Mouse (Mus musculus): Measurements from ENCODE around the gene Grid2. TPM values are rescaled to one million over a fixed set of nuclear protein-coding genes. Genes with fewer than 3 reads are reported as not detected.

Gene Grid2
- polyA plus RNA-seq, 1 experiment: 0.05 TPM

DNA sequence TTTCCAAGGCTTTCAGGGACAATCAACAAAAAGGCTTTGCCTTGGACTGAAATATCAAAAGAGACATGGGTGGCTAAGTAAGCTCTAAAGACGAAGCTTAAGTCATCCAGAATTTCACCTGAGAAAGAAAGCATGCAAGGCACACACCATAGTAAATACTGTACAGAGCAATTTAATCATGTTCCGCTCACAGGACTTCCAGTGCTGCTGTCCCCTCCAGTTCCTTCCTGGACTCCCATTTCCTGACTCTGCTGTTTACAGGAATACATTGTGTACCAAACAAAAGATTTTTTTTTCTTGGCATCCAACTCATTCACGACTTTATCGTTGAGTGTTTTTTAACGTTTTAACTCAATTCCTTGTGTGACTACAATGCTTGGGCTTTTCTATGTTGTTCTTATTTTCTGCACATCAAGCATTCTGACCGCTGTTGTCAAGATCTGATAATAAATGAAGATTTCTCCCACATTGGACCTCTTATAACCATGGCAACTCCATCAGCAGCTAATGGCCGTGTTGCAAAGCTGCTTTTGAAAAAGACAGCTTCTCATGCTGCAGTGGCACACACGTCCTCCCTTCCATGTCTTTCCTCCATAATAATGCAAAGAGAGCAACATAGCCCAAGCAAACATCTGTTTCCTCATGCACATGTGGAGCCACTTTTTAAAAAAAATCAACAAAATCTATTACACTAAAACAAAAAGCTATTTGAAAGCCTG lies 1361.9 kb downstream of the Grid2 start:
- TF ChIP-seq CTCF (IDR thresholded peaks at IDR 0.05; ENCODE audit: extremely low read depth, insufficient read length, insufficient replicate concordance, low read depth, low read length) (no peak), POLR2A (IDR thresholded peaks at IDR 0.05; ENCODE audit: low read depth, low read length) (no peak)
- no peaks in the 10 kb centered on the region for H3K36me3 ChIP-seq (ENCODE audit: control insufficient read depth, insufficient read depth, low read length)
- 67% methylated on average over 8 of the region's 8 CpGs for WGBS

DNA sequence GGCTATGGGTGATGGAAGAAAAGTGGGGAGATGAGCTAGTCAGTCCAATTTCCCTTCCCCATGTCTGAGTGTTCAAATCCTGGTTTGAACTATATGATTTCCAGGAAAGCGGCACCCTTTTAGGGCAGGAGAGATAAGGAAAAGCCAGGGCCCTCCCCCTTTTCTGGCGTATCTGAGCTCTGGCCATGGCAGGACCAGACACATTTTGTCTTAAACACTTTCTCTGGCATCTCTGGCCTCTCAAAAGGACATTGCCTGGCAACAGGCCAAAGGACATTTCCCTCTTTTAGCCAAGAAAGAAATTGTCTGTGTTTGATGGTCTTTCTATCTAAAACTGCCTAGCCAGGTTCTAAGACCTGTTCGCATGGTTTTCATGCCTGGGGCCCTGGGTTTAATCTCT lies 1367.7 kb downstream of the Grid2 start:
- H3K4me3 ChIP-seq (ENCODE audit: low read depth, low read length): no peak overlapping the region
- H3K4me1 ChIP-seq (ENCODE audit: control insufficient read depth, insufficient read depth, insufficient read length, low read length): no peaks in the 10 kb centered on the region
- no peak for TF ChIP-seq POLR2A (IDR thresholded peaks at IDR 0.05; ENCODE audit: low read depth, low read length)
- no peak for TF ChIP-seq CTCF (IDR thresholded peaks at IDR 0.05; ENCODE audit: extremely low read depth, insufficient read length, insufficient replicate concordance, low read depth, low read length)
- H3K27ac ChIP-seq (ENCODE audit: insufficient read depth, low read depth, low read length): no peak overlapping the region
- H3K36me3 ChIP-seq (ENCODE audit: control insufficient read depth, insufficient read depth, low read length): no peaks in the 10 kb centered on the region
- 41% methylated on average over 3 of the region's 3 CpGs for WGBS
- no peaks in the 10 kb centered on the region for H3K27me3 ChIP-seq (ENCODE audit: control insufficient read depth, insufficient read depth, low read length)

More for the DNA sequence above, 1361.9 kb downstream of the Grid2 start:
- Histone ChIP-seq H3K27me3 (ENCODE audit: control insufficient read depth, insufficient read depth, low read length) (no peaks in the 10 kb centered on the region), H3K4me1 (ENCODE audit: control insufficient read depth, insufficient read depth, insufficient read length, low read length) (no peaks in the 10 kb centered on the region), H3K4me3 (ENCODE audit: low read depth, low read length) (no peak overlapping the region), H3K27ac (ENCODE audit: insufficient read depth, low read depth, low read length) (no peak overlapping the region)

DNA sequence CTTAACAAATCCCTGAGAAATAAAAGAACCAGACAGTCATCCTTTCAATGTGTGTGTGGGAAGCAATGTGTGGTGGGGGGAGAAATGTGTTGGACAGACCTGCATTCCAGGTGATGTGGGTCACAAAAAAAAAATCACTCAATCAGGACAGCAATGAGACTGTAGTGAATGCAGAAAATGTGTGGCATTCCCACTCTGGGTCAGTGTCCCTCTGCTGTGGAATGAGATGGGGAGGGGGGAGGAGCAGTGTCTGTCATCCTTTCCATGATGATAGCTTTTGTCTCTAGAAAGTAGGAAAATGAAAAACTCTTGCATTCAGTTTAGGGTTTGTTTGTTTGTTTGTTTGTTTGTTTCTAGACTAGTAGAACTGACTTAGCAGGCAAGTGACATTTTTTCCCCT lies 1392.0 kb downstream of the Grid2 start:
- Histone ChIP-seq H3K4me3 (ENCODE audit: low read depth, low read length) (no peak overlapping the region), H3K27ac (ENCODE audit: insufficient read depth, low read depth, low read length) (no peak overlapping the region), H3K4me1 (ENCODE audit: control insufficient read depth, insufficient read depth, insufficient read length, low read length) (no peaks in the 10 kb centered on the region), H3K27me3 (ENCODE audit: control insufficient read depth, insufficient read depth, low read length) (no peaks in the 10 kb centered on the region), H3K36me3 (ENCODE audit: control insufficient read depth, insufficient read depth, low read length) (no peaks in the 10 kb centered on the region)
- TF ChIP-seq POLR2A (IDR thresholded peaks at IDR 0.05; ENCODE audit: low read depth, low read length): no peak
- no peak for TF ChIP-seq CTCF (IDR thresholded peaks at IDR 0.05; ENCODE audit: extremely low read depth, insufficient read length, insufficient replicate concordance, low read depth, low read length)

- WGBS: 66% methylated on average over 8 of the region's 8 CpGs
Measured at GRCm38 (mm10) chr6:64648196-64648595, 1392.5 kb downstream of the Grid2 start.

DNA sequence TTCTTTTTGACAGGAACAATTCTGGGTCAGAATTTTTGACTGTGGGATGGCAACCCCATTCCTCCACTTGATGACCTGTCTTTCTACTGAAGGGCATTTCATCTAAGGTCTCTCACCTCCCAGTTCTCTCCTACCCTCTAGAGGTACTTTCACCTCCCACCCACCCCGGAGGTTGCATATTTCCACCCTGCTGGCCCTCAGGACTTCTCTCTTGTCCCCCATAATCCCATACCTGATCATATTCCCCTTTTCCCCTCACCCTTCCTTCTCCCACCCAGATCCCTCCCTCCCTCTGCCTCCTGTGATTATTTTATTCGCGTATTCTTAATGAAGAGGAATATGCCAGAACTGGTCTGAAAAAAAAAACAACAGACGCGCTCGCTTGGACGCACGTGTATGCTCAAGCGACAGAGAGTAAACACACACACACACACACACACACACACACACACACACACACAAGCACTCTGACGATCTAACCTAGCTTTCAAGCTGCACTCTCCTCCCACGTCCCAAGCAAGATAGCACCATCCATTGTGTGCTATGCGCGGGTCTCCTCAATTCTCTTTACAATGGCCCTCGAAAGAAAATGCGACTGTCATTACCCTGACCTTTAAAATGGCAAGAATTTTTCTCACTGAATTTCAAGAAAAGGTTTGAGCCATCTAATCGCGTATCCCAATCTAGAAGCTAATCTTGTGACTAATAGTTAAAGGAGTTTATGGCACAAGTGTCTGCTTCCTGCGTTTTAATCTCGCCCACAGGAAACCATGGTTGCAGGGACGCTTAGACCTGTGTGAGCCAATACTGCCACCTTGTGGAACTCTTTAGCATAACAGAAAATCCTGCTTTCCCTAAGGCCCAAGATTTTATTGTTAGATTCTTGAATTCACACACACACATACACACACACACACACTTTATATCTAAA lies 1393.9 kb downstream of the Grid2 start:
- TF ChIP-seq CTCF (IDR thresholded peaks at IDR 0.05; ENCODE audit: extremely low read depth, insufficient read length, insufficient replicate concordance, low read depth, low read length) (peak; percentile 55; the same call in 1 of the 2 replicates), POLR2A (IDR thresholded peaks at IDR 0.05; ENCODE audit: low read depth, low read length) (no peak)
- H3K27me3 ChIP-seq (ENCODE audit: control insufficient read depth, insufficient read depth, low read length): no peaks in the 10 kb centered on the region
- 6% methylated on average over 20 of the region's 20 CpGs for WGBS
- no peak overlapping the region for H3K27ac ChIP-seq (ENCODE audit: insufficient read depth, low read depth, low read length)
- H3K36me3 ChIP-seq (ENCODE audit: control insufficient read depth, insufficient read depth, low read length): no peaks in the 10 kb centered on the region
- H3K4me1 ChIP-seq (ENCODE audit: control insufficient read depth, insufficient read depth, insufficient read length, low read length): no peaks in the 10 kb centered on the region
- no peak overlapping the region for H3K4me3 ChIP-seq (ENCODE audit: low read depth, low read length)

More at GRCm38 (mm10) chr6:64648196-64648595, 1392.5 kb downstream of the Grid2 start:
- H3K27me3 ChIP-seq (ENCODE audit: control insufficient read depth, insufficient read depth, low read length): no peaks in the 10 kb centered on the region
- H3K36me3 ChIP-seq (ENCODE audit: control insufficient read depth, insufficient read depth, low read length): no peaks in the 10 kb centered on the region
- no peak for TF ChIP-seq POLR2A (IDR thresholded peaks at IDR 0.05; ENCODE audit: low read depth, low read length)
- TF ChIP-seq CTCF (IDR thresholded peaks at IDR 0.05; ENCODE audit: extremely low read depth, insufficient read length, insufficient replicate concordance, low read depth, low read length): no peak
- H3K27ac ChIP-seq (ENCODE audit: insufficient read depth, low read depth, low read length): no peak overlapping the region
- no peak overlapping the region for H3K4me3 ChIP-seq (ENCODE audit: low read depth, low read length)
- no peaks in the 10 kb centered on the region for H3K4me1 ChIP-seq (ENCODE audit: control insufficient read depth, insufficient read depth, insufficient read length, low read length)

DNA sequence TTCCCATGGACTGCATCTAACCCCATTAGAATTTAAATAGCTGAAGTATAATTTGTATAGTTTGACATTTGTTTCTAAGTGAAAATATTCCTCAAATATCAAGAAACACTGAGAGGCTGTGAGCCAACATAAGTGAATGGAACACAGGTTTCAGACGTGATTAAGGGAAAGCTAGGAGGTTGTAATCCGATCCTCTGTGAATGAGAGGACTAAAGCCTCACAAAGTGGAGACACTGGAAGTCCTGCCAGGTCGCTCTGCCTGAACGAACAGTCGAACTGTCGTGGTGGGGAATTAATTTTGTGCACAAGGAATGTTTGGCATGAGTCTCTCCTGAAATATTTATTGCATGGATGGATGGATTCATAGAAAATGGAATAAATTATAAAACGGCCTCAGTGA lies 1395.1 kb downstream of the Grid2 start:
- Histone ChIP-seq H3K36me3 (ENCODE audit: control insufficient read depth, insufficient read depth, low read length) (no peaks in the 10 kb centered on the region), H3K27me3 (ENCODE audit: control insufficient read depth, insufficient read depth, low read length) (no peaks in the 10 kb centered on the region), H3K4me1 (ENCODE audit: control insufficient read depth, insufficient read depth, insufficient read length, low read length) (no peaks in the 10 kb centered on the region), H3K4me3 (ENCODE audit: low read depth, low read length) (no peak overlapping the region), H3K27ac (ENCODE audit: insufficient read depth, low read depth, low read length) (no peak overlapping the region)
- TF ChIP-seq CTCF (IDR thresholded peaks at IDR 0.05; ENCODE audit: extremely low read depth, insufficient read length, insufficient replicate concordance, low read depth, low read length) (no peak), POLR2A (IDR thresholded peaks at IDR 0.05; ENCODE audit: low read depth, low read length) (no peak)
- WGBS: 47% methylated on average over 7 of the region's 7 CpGs

DNA sequence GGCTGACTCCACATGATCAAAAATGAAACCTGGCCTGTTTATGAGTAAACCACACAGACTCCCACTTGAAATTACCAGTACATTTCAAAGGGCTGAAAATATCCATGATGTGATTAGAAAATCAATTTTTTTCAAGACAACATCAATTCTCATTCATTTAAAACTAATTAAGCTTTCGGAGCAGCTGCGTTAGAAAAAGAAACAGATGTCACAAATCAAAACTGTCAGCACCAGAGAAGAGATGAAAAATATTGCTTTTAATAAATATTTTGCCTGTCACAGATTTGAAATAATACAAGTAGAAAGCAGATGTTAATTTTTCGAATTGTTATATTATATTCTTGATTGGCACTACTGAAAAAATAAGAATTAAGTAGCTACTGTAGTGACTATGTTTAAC lies 1415.3 kb downstream of the Grid2 start:
- no peak overlapping the region for H3K27ac ChIP-seq (ENCODE audit: insufficient read depth, low read depth, low read length)
- TF ChIP-seq POLR2A (IDR thresholded peaks at IDR 0.05; ENCODE audit: low read depth, low read length) (no peak), CTCF (IDR thresholded peaks at IDR 0.05; ENCODE audit: extremely low read depth, insufficient read length, insufficient replicate concordance, low read depth, low read length) (no peak)
- no peaks in the 10 kb centered on the region for H3K36me3 ChIP-seq (ENCODE audit: control insufficient read depth, insufficient read depth, low read length)
- H3K4me3 ChIP-seq (ENCODE audit: low read depth, low read length): no peak overlapping the region
- no peaks in the 10 kb centered on the region for H3K27me3 ChIP-seq (ENCODE audit: control insufficient read depth, insufficient read depth, low read length)
- 68% methylated on average over 3 of the region's 3 CpGs for WGBS
- no peaks in the 10 kb centered on the region for H3K4me1 ChIP-seq (ENCODE audit: control insufficient read depth, insufficient read depth, insufficient read length, low read length)
